Mouse (Mus musculus): ENCODE measurements around the gene Ahdc1. TPM values are rescaled to one million over a fixed set of nuclear protein-coding genes. Genes with fewer than 3 reads are reported as not detected.

Ahdc1 gene
- polyA plus RNA-seq, 1 experiment from 2014 or later: 8.0 TPM

DNA sequence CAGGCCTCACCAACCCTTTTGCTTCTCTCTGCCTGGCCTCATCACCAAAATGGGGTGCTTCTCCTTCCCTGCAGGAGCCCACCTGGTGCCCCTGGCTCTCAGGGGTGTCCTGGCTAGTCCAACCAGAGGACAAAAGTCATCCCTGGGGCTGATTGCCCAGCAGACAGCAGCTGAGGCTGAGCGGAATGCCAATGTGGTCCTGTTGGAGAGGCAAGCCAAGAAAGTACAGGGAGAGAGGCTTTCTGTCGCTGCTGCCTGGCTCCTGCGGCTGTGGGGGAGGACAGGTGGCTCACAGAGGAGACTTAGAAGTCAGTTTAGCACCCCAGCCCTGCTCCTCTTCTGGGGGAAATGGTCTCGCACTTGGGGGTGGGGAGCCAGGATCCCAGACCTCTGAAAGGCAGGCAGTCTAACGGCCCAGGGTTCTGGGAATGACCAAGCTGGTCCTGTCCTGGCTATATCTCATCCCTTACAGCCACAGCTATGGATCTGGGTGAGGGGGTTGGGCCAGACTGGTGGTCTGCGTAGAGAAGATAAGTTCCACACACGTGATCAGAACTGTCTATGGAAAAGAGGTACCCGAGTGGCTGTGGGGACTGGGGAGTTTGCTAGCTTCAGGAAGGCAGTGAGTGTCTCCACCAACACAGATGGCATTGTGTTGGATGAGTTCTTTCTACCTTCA is 64.0 kb downstream of the Ahdc1 start:
- DNase-seq (ENCODE audit: low spot score): peak; percentile 9

DNA sequence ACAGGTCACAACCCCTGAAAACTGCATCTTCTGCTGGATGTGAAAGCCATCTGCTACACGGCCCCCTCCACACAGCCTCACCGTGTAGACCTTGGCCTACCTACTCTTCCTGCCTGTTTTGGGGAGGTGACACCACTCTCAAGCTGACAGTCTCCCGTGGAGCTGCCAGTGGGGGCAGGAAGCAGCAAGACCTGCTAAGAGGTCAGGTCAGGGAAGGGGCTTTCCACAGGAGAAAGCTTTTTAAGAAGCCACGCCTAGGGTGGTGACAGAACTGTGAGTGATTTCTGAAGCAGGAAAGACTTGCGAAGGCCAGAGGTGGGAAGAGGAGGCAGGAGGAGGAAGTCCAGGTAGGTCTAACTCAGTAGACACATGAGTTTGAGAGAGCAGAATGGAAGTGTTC is 67.9 kb downstream of the Ahdc1 start:
- peak; percentile 47 for DNase-seq (ENCODE audit: low spot score)

DNA sequence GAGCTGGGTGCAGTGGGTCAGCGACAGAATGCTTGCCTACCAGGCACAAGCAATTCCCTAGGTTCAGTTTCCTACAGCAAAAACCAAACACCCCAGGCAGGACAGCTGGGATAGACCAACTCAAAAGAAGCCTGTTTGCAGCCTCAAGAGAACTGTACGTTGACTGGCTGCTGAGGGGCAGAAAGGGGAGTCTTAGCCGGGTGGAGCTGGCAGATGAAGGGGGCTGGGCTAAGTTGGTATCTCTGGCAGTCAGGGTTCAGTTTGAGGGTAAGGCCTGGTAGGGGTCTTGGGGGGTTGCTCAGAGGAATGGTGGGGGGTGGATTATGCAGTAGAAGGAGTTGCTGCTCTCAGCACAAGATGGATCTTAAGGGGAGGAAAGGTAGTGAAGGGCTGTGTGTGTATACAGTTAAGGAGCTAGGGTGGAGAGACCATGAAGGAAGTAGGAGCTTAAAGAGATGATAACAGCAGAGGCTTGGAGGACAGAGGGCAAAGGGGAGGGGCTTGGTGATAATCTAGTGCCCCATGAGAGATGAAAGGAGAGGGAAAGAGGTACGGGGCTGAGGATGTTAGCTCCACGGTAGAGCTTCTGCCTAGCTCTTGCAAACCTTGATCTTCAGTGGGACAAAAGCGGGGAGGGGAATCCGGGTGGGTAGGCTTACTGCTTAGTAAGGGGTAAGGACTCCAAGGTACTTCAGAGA is 68.5 kb downstream of the Ahdc1 start:
- no peak for DNase-seq (ENCODE audit: low spot score)

DNA sequence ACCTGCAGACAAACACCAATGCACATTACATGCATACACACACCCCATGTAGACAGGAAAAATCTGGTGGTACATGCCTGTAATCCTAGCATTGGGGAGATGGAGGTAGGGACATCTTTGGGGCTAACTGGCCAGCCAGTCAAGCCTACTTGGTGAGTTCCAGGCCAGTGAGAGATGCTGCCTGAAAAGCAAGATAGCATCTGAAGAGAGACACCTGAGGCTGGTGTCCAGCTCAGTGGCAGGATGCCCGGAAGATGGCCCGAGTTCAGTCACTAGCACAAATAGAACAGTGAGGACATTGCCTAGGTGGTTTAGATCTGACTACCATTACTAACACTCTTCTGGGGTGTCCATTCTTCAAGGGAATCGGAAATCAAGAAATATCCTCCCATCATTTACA is 69.8 kb downstream of the Ahdc1 start:
- DNase-seq (ENCODE audit: low spot score): no peak

DNA sequence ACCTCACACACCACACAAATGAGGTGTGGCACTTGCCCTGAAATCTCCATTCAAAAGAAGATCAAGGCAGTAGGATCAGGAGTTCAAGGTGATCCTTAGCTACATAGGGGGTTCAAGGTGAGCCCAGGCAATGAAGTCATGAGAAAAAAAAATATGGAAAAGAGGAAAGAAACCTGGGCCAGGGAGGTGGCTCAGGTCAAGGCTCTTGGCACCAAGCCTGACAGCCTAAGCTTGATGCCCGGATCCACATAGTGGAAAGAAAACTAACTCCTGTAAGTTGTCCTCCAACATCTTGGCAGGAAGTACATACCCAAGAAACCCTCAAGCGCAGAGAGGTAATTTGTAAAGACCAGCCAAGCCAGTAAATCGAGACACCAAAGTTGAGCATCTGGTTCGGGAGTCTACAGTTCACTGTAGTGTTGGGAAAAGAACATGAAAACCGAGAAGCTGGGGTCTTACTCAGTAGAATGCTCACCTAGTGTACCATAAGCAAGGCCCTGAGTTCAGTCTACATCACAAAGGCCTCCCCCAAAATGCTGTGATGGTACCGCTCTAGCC is 71.2 kb downstream of the Ahdc1 start:
- DNase-seq (ENCODE audit: low spot score): no peak

DNA sequence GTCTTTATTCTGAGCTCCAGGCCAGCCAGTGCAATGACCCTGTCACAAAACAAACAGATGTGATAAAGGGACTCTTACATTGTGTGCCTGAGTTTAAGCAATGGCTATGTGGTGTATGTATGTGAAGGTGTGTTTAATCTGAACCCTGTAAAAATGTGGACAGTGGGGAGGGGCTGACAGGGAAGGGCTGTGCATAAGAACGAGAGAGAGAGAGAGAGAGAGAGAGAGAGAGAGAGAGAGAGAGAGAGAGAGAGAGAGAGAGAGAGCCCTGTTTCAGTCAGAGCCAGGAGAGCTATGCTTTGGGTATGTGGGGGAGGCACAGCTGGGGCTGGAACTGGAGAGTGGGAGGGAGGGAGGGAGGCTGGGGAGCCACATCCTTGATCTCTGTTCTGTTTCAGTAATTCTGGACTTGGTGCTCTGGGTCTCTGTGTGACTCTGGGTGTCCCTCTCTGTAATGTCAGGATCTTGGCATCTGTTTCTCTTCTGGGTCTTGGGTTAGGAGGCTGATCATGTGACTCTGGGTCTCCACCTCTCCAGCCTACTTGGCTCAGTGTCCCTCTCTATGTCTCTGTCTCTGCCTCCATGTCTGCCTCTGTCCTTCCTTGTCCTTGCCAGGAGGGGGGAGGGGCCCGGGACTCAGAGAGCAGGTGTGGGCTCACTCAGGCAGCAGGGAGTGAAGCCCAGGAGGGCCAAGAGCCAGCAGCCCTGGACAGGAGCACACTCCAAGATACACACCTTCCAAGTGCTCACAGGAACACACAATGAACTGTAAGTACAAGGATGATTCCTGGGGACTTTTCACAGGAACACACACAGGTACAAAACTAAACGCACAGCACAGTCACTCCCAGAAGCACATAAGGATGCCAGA is 73.2 kb downstream of the Ahdc1 start:
- DNase-seq (ENCODE audit: low spot score): peak; percentile 59

DNA sequence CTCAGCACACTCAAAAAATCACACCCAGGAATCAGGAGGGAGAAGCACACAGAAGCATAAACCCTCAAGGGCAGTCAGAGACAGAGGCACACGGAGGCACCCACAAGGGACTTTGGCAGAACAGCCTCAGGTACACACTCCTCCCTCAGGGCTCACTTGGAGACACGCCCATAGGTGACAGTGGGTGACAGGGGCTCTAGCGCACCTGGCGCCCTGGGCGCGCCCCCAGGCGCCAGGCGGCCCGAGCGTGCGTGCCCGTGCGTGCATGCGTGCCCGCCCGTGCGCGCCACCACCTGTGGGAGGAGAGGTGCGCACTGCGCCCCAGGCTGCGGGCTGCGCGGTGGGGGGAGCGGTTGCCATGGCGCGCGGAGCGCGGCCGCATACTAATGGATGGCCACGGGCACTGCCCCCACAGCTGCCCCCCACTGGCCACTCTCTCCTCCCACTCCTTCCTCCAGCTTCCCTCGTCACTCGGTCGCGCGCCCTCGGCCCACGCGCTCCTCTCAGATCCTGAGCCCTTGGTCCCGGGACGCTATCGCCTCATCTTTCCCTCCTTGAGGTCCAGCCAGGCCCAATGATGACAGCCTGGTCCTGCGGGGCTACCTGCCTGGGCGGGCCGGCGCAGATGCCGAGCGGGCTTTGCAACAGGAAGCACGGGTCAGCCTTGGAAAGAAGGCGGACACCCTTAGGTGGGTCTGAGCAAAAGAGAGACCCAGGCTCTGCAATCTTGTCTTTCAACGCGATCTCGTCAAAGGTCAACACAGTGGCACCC is 74.1 kb downstream of the Ahdc1 start:
- peak; percentile 92 for DNase-seq (ENCODE audit: low spot score)

DNA sequence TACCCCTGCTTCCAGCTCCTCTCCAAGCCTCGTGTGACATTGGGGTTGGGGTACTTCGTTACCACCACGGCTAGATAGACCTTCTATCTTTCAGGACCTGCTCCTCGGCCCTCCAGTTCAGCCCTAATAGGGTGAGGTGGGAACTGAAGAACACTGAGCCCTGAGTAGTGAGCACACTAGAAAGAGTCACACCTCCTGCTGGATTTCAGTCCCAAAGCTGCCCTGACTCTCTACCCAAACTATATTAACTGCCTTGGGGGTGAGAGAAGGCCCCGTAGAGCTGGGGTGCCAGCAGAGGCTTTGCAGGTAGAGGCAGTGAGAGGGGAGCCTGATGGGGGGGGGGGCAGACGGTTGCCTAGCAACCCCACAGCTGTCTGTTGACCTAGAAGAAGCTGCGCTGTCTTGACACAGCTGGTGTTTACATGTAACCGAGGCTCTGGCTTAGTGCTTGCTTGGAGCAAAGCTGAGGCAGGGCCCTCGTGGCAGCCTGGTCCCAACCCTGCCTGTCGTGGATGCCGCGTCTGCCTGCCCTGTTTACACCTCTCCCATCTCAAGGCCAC is 74.8 kb downstream of the Ahdc1 start:
- DNase-seq (ENCODE audit: low spot score): peak; percentile 94

DNA sequence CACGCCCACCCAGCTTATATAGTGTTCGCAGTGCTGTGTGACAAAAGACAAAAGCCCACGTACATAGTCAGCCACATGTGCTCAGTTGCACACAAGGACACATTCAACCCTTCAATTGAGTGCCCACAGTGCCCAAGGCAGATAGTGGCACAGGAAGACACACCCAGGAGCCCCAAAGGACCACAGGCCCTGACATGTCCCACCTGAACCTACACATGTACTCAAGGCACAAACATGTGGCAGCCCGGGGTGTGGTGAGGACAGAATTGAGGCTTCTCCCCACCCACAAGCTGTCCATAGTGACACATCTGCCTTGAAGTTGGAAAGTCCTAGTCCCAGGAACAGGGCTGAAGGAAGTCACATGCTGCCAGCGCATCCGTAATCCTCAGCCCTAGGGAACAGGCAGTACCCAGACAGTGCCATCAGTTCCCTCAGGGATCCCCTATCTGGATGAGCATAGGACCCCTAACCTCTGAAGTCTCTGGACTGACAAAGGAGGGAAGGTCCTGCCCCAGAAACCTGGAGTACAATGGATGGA is 76.2 kb downstream of the Ahdc1 start:
- peak; percentile 51 for DNase-seq (ENCODE audit: low spot score)

DNA sequence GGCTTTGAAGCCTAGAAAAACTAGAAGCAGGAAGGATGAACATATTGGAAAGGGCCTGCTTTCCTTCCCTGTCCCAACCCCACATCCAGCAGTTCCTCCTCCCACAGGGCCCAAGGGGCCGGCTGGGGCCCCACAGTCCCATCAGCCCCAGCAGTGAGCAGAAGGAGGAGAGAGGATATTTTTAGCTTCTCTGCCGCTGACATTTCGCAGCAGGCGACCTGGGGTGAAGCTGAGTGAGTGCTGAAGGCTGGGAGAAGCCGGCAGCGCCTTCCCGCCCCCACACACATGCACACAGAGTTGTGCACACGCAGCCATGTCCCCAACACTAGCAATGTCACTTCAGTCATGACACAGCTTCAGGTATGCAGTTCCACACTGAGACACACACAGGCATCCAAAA is 76.8 kb downstream of the Ahdc1 start:
- peak; percentile 68 for DNase-seq (ENCODE audit: low spot score)

DNA sequence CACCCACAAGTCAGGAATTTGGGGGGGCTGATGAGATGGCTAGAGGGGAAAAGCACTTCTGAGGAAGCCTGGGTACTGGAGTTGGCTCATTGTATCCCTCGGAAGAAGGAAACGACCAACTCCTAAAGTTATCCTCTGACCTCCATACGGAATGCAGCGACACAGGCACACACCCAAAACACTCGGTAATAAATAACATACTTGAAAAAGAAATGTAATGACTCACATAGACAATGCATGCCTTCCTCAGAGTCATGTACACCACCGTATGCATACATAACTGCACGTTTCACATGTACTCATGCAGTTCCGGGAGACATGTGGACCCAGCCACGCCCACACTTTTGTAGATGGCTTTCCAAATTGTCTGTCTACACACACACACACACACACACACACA is 78.3 kb downstream of the Ahdc1 start:
- DNase-seq (ENCODE audit: low spot score): no peak

DNA sequence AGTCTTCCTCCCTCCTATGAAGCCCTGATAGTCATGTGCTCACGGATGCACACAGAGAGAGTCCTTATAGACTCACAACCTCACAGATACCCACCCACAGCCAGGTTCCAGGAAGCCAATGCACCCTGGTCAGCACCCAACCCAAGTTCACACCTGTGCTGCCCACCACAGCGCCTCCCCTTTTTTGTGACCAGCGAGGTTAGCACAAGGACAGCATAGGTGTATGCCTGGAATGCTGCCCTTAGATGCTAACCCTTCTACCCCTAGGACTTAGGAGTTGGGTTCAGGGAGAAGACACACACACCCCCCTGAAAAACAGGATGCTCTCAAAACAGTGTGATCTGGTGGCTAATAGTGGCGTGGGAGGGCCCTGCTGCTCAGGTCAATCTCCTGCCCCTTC is 78.7 kb downstream of the Ahdc1 start:
- no peak for DNase-seq (ENCODE audit: low spot score)

DNA sequence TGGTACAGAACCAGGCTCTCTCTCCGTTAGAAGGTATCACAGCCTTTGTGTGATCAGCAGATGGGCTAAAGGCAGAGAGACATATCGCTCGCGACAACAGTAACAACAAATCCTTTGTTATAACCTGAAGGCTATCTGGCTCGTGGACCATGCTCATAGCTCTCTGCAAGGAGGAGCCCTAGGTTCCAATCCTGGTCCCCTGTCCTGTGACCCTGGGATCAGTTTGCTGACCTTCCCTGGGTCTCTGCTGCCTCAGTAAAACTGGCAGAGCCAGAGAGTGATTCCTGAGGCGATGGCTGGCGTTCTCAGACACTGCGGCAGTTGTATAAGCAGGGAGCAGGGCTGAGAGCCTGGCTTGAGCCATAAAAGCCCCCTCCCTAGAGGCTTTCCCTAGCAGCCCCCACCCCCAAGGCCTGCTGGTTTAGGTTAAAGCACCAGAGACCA is 79.2 kb downstream of the Ahdc1 start:
- DNase-seq (ENCODE audit: low spot score): no peak

DNA sequence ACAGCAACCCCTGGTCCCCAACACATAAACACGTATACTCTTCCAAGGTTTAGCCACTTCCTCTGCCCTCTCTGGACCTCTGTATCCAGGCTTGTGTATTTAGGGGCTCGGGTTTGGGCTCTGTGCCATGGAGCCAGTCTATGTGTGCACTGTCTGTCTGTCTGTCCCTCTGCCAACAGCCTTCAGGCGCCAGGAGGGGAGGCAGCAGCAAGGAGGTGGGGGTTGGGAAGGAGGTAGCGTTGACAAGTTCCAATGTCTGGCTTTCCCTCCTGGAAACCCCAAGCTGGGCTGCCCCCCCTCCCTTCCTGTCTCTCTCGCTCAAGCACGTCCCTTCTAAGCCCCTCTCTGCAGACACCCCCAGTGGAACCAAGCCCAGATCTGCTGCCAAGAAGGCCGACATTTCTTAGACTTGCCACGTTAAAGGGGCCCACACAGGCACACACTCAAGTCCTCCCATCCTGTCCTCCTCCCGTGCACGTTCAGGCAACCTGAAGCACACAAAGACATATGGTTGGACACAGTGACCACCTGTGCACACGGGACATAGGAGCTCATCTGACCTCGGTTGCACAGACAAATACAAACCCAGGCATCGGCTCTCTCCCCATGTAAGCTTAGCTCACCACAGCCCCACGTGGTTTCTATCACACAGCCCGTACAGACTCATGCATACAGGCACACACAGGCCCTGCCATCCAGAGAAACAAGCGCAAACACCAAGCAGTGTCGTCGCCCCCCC is 79.8 kb downstream of the Ahdc1 start:
- peak; percentile 58 for DNase-seq (ENCODE audit: low spot score)

DNA sequence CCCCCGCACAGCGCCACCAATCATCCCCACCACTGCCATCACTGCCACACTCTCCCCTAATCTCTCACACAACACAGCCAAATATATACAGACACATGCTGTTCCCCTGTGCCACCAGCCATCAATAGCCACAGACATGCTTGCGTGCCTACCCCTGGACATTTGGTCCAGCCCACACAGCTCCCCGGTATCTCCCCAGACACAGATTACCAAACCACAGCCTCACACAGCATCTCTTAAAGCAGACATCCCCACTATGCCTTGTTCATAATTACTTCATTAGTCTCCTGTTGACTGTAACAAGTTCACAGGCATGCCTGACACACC is 80.4 kb downstream of the Ahdc1 start:
- no peak for DNase-seq (ENCODE audit: low spot score)

DNA sequence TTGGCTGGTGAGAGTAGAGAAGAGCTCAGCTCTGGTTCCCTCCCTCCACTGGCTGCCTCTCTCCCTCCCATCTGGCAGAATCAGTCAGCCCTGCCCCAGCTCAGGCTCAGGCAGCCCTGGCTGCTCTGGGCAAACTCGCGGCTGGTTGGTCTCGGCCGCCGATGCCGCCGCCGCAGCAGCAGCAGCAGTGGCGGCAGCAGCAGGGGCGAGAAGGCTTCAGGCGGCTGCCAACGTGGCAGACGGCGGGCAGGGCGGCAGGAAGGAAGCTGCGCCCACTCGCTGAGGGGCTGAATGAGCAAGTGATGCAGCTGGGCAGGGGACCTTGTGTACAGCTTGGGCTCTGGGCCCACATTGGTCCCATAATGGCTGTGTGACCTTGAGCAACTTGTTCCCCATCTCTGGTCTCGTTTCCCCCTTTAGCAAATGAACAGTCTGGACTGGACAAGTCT is 81.4 kb downstream of the Ahdc1 start:
- peak; percentile 69 for DNase-seq (ENCODE audit: low spot score)

DNA sequence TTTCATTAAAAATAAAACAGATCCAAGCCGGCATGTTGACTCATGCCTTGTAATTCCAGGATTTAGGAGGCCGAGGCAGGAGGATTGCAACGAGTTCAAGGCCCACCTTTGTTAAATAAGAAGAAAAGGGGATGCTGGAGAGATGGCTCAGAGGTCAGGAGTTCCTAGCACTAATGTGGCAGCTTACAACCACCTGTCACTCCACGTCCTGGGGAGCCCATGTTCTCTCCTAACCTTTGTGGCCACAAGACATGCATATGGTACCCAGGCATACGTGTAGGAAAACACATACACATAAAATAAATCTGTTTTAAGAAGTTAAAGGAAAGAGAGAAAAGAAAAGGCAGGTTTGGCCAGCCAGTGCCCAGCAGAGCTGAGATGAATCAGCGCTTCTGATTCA is 82.0 kb downstream of the Ahdc1 start:
- DNase-seq (ENCODE audit: low spot score): no peak

DNA sequence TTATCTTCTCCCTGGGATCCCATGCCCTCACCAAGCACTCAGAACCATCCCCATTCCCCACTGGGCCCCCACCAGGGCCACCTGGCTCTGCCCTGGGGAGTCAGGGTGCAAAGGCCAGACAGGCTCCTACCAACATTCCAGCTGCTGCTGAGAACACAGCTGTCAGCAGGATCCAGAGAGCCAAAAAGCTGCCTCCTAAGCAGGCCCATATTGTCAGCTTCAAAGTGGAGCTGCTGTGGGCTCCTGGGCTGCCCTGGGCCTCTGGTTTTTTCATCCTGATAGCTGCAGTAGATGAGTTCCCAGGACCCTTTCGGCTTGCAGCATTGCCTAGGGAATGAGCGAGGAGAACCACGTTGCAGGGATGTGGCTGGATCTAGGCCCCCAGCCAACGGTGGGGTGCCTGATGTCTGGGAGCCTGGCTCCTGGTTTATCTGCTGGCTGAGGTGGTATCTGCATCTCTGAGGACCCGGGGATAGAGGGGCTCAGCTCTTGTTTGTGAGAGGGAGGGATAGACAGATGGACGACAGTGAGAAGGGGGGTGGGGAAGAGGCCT is 82.5 kb downstream of the Ahdc1 start:
- no peak for DNase-seq (ENCODE audit: low spot score)

DNA sequence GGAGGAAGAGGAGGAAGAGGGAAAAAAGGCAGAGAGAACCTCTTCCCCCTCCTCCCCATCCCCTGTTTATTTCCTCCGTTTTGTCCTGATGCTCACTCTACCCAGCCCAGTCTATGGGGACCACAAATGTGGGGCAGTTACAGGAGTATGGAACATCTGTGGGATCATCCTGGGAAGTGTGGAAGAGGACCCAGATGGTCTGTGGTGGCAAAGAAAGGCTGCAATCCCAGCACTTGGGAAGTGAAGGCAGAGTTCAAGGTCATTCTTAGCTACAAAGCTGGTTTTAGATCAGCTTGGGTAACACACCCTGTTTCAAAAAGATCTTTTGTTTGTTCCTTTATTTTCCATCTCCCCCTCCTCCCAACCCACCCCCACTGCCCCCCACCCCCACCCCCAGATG is 83.2 kb downstream of the Ahdc1 start:
- no peak for DNase-seq (ENCODE audit: low spot score)

Measured in thymus, postnatal 0 days (tissue).